Mouse (Mus musculus) myocyte (in vitro differentiated cells): ENCODE results near the gene Sipa1. TPM values are rescaled to one million over a fixed set of nuclear protein-coding genes. Genes with fewer than 3 reads are reported as not detected.

Experiments used
- H3K27me3 ChIP-seq: one replicate; pipeline ENCODE4 v1.6.1; 2011; ENCODE audit not compliant: control insufficient read depth, insufficient read depth, insufficient read length
- H3K36me3 ChIP-seq: one replicate; pipeline ENCODE4 v1.6.1; 2011; ENCODE audit not compliant: control insufficient read depth, insufficient read depth
- H3K4me2 ChIP-seq: one replicate; pipeline ENCODE4 v1.6.1; 2011; ENCODE audit warnings: low read depth, control low read depth
- H3K4me3 ChIP-seq: one replicate; pipeline ENCODE4 v1.5.1; 2011; ENCODE audit warnings: mild to moderate bottlenecking, control low read depth, moderate library complexity
- H3K79me2 ChIP-seq: one replicate; pipeline ENCODE4 v1.6.1; 2011; ENCODE audit not compliant: control insufficient read depth, insufficient read depth
- H3ac ChIP-seq: one replicate; pipeline ENCODE4 v1.6.1; 2011; ENCODE audit not compliant: control insufficient read depth, insufficient read length
- CEBPB ChIP-seq: IDR thresholded peaks from 2 replicates; pipeline ENCODE4 v1.6.1; 2011; ENCODE audit warnings: mild to moderate bottlenecking, moderate library complexity; ENCODE audit not compliant: poor library complexity, insufficient read depth, severe bottlenecking
- E2F4 ChIP-seq: IDR thresholded peaks from one replicate; pipeline ENCODE4 v1.6.1; 2011; ENCODE audit warnings: mild to moderate bottlenecking, control low read depth, moderate library complexity; ENCODE audit not compliant: insufficient read depth
- MAX ChIP-seq: IDR thresholded peaks from one replicate; pipeline ENCODE4 v1.6.1; 2011; ENCODE audit warnings: low read depth, mild to moderate bottlenecking, control low read depth
- MYOD1 ChIP-seq, 3 experiments: IDR thresholded peaks; one replicate each; pipeline ENCODE4 v1.6.1; 2011; ENCODE audit warnings: control low read depth in 2 of 3, low read depth in 2 of 3, mild to moderate bottlenecking in 2 of 3, moderate library complexity in 1 of 3; ENCODE audit not compliant: insufficient read length in 2 of 3, control insufficient read depth in 1 of 3
- MYOG ChIP-seq, 3 experiments: IDR thresholded peaks; one replicate each; pipeline ENCODE4 v1.6.1; 2011; ENCODE audit warnings: control low read depth in 2 of 3, low read depth in 2 of 3, mild to moderate bottlenecking in 2 of 3; ENCODE audit not compliant: insufficient read length in 2 of 3, control insufficient read depth in 1 of 3, insufficient read depth in 1 of 3
- POLR2A ChIP-seq: IDR thresholded peaks from one replicate; pipeline ENCODE4 v1.6.1; 2011; ENCODE audit warnings: low read depth, mild to moderate bottlenecking, control low read depth, moderate library complexity; ENCODE audit not compliant: insufficient read length
- POLR2AphosphoS2 ChIP-seq: IDR thresholded peaks from one replicate; pipeline ENCODE4 v1.6.1; 2011; ENCODE audit warnings: low read depth, control low read depth; ENCODE audit not compliant: insufficient read length
- REST ChIP-seq: IDR thresholded peaks from one replicate; pipeline ENCODE4 v1.6.1; 2011; ENCODE audit warnings: mild to moderate bottlenecking, control low read depth, moderate library complexity; ENCODE audit not compliant: insufficient read depth, insufficient read length
- SRF ChIP-seq: IDR thresholded peaks from one replicate; pipeline ENCODE4 v1.6.1; 2011; ENCODE audit warnings: low read depth; ENCODE audit not compliant: control insufficient read depth, insufficient read length
- TCF12 ChIP-seq: IDR thresholded peaks from one replicate; pipeline ENCODE4 v1.6.1; 2011; ENCODE audit warnings: mild to moderate bottlenecking, control low read depth; ENCODE audit not compliant: poor library complexity, insufficient read depth, severe bottlenecking
- TCF3 ChIP-seq: IDR thresholded peaks from one replicate; pipeline ENCODE4 v1.6.1; 2011; ENCODE audit warnings: low read depth, control low read depth; ENCODE audit not compliant: insufficient read length
- USF1 ChIP-seq: IDR thresholded peaks from one replicate; pipeline ENCODE4 v1.6.1; 2011; ENCODE audit warnings: low read depth, mild to moderate bottlenecking, control low read depth, moderate library complexity
- polyA plus RNA-seq: library from polyadenylated mRNA; unstranded; fragments of >200 nt; fragmentation: generic; extraction: Trizol; gene quantifications from one replicate; pipeline ENCODE4 v1.2.1, GENCODE M21; 2012; ENCODE audit warnings: missing spikeins

Sipa1 gene
- polyA plus RNA-seq, 1 experiment: 14.4 TPM

GRCm38 (mm10) chr19:5685861-5686260, 22.4 kb upstream of the Sipa1 start:
- Histone ChIP-seq H3K79me2 (peaks cover 18% of the 10 kb centered on the region), H3ac (no peak overlapping the region), H3K4me3 (no peak overlapping the region), H3K4me2 (no peak overlapping the region), H3K27me3 (no peaks in the 10 kb centered on the region), H3K36me3 (no peaks in the 10 kb centered on the region)
- TF ChIP-seq REST (no peak), CEBPB (no peak)

GRCm38 (mm10) chr19:5685431-5685830, 21.9 kb upstream of the Sipa1 start:
- Histone ChIP-seq H3K27me3 (no peaks in the 10 kb centered on the region), H3K4me3 (no peak overlapping the region), H3ac (no peak overlapping the region), H3K4me2 (no peak overlapping the region), H3K36me3 (no peaks in the 10 kb centered on the region), H3K79me2 (peaks cover 14% of the 10 kb centered on the region)
- TF ChIP-seq MYOD1 (IDR thresholded peaks at IDR 0.05; ENCODE audit: control insufficient read depth in 1 of 3, insufficient read length in 2 of 3, low read depth in 2 of 3): no peak
- no peak for TF ChIP-seq SRF
- no peak for TF ChIP-seq POLR2A
- TF ChIP-seq TCF3: no peak
- no peak for TF ChIP-seq USF1
- no peak for TF ChIP-seq MYOG (IDR thresholded peaks at IDR 0.05; ENCODE audit: control insufficient read depth in 1 of 3, insufficient read depth in 1 of 3, insufficient read length in 2 of 3, low read depth in 2 of 3)
- no peak for TF ChIP-seq POLR2AphosphoS2
- no peak for TF ChIP-seq TCF12
- no peak for TF ChIP-seq CEBPB
- TF ChIP-seq E2F4: no peak
- TF ChIP-seq MAX: no peak

GRCm38 (mm10) chr19:5684985-5685384, 21.5 kb upstream of the Sipa1 start:
- Histone ChIP-seq H3K4me2 (no peak overlapping the region), H3K4me3 (no peak overlapping the region), H3K79me2 (peaks cover 9% of the 10 kb centered on the region), H3ac (no peak overlapping the region), H3K36me3 (no peaks in the 10 kb centered on the region), H3K27me3 (no peaks in the 10 kb centered on the region)
- no peak for TF ChIP-seq SRF
- TF ChIP-seq MYOG (IDR thresholded peaks at IDR 0.05; ENCODE audit: control insufficient read depth in 1 of 3, insufficient read depth in 1 of 3, insufficient read length in 2 of 3, low read depth in 2 of 3): no peak
- TF ChIP-seq TCF12: no peak
- TF ChIP-seq MYOD1 (IDR thresholded peaks at IDR 0.05; ENCODE audit: control insufficient read depth in 1 of 3, insufficient read length in 2 of 3, low read depth in 2 of 3): no peak
- no peak for TF ChIP-seq MAX
- TF ChIP-seq POLR2A: no peak
- no peak for TF ChIP-seq USF1
- TF ChIP-seq POLR2AphosphoS2: no peak
- TF ChIP-seq CEBPB: no peak

- H3K4me3 ChIP-seq: no peak overlapping the region
- H3K27me3 ChIP-seq: no peaks in the 10 kb centered on the region
- no peak overlapping the region for H3ac ChIP-seq
- no peaks in the 10 kb centered on the region for H3K36me3 ChIP-seq
- peaks cover 9% of the 10 kb centered on the region for H3K79me2 ChIP-seq
- no peak for TF ChIP-seq REST
- no peak for TF ChIP-seq CEBPB
- no peak for TF ChIP-seq SRF
- no peak for TF ChIP-seq TCF3
- TF ChIP-seq TCF12: no peak
- no peak for TF ChIP-seq MYOD1 (IDR thresholded peaks at IDR 0.05; ENCODE audit: control insufficient read depth in 1 of 3, insufficient read length in 2 of 3, low read depth in 2 of 3)
- TF ChIP-seq MYOG (IDR thresholded peaks at IDR 0.05; ENCODE audit: control insufficient read depth in 1 of 3, insufficient read depth in 1 of 3, insufficient read length in 2 of 3, low read depth in 2 of 3): no peak
- no peak for TF ChIP-seq E2F4
- no peak for TF ChIP-seq POLR2A
- TF ChIP-seq USF1: no peak
- TF ChIP-seq MAX: no peak
- TF ChIP-seq POLR2AphosphoS2: no peak
- H3K4me2 ChIP-seq: no peak overlapping the region
Observed at GRCm38 (mm10) chr19:5684236-5684635, 20.7 kb upstream of the Sipa1 start.

- no peak for TF ChIP-seq MYOG (IDR thresholded peaks at IDR 0.05; ENCODE audit: control insufficient read depth in 1 of 3, insufficient read depth in 1 of 3, insufficient read length in 2 of 3, low read depth in 2 of 3)
- TF ChIP-seq TCF3: no peak
- TF ChIP-seq E2F4: no peak
- Histone ChIP-seq H3K79me2 (no peaks in the 10 kb centered on the region), H3K27me3 (no peaks in the 10 kb centered on the region), H3K4me3 (no peak overlapping the region), H3K36me3 (peaks cover 8% of the 10 kb centered on the region), H3ac (no peak overlapping the region), H3K4me2 (no peak overlapping the region)
Observed at GRCm38 (mm10) chr19:5680432-5680831, 16.9 kb upstream of the Sipa1 start.
